Mouse (Mus musculus) stomach, postnatal 0 days (tissue): ENCODE measurements around the gene Rprd2.

Experiments used
- CTCF ChIP-seq: IDR thresholded peaks from 2 replicates; pipeline ENCODE4 v1.5.1; 2016; ENCODE audit warnings: antibody characterized with exemption, low read depth, mild to moderate bottlenecking, moderate library complexity
- EP300 ChIP-seq: optimal IDR thresholded peaks from 2 replicates; pipeline ENCODE3; 2016; ENCODE audit warnings: antibody characterized with exemption

- TF ChIP-seq CTCF (no peak), EP300 (no peak)
These were observed 100.5 kb downstream of the Rprd2 start for GRCm38 (mm10) chr3:95718153-95718552.
